Mouse (Mus musculus) kidney, adult 2 months (tissue): ENCODE data around the gene Crk.

ENCODE experiments used
- CTCF ChIP-seq: fragments of 200-500 bp; conservative IDR thresholded peaks from 2 replicates; pipeline ENCODE4 v1.5.1; 2011; ENCODE audit warnings: low read depth, mild to moderate bottlenecking, control low read depth, low read length, moderate library complexity, mixed read lengths; ENCODE audit not compliant: insufficient read depth, insufficient read length
- POLR2A ChIP-seq: fragments of 200-500 bp; IDR thresholded peaks from one replicate; pipeline ENCODE4 v1.6.1; 2011; ENCODE audit warnings: low read depth, low read length, control low read depth

- TF ChIP-seq POLR2A (no peak), CTCF (no peak)
Measured at GRCm38 (mm10) chr11:75656621-75657590, 22.2 kb upstream of the Crk start.
